Mouse (Mus musculus): ENCODE measurements around the gene Slu7. TPM values are rescaled to one million over a fixed set of nuclear protein-coding genes. Genes with fewer than 3 reads are reported as not detected.

Gene Slu7
- polyA plus RNA-seq, 1 experiment from 2014 or later, result 71.0 TPM

DNA sequence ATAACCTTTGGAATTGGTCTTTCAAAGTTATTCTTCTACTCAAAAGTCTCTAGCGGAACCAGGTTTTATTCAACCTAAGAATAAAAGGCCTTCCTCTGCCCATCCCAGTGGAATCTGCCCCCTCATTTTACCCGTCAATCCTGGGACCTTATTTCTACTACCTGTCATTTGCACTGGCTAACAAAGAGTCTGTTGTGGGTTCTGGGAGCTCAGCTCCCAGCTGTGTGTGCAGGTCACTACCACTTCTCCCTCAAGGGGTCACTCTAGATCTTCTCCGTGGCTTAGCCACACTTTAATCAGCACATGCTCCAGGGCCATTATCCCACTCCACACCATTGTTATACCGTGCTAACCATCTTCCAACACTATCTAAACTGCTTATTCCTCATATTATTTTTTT lies 34.2 kb upstream of the Slu7 start:
- Histone ChIP-seq H3K27me3 (no peaks in the 10 kb centered on the region), H3K9me3 (peaks cover 1% of the 10 kb centered on the region; the same call in 1 of the 2 replicates), H3K36me3 (no peaks in the 10 kb centered on the region), H3K9ac (no peak overlapping the region), H3K4me3 (no peak overlapping the region), H3K4me1 (replicated peaks) (no peaks in the 10 kb centered on the region), H3K27ac (no peak overlapping the region), H3K4me2 (no peak overlapping the region)
- ATAC-seq (ENCODE audit: low FRiP score), result no peak
- WGBS, result 47% methylated on average over 4 of the region's 4 CpGs

DNA sequence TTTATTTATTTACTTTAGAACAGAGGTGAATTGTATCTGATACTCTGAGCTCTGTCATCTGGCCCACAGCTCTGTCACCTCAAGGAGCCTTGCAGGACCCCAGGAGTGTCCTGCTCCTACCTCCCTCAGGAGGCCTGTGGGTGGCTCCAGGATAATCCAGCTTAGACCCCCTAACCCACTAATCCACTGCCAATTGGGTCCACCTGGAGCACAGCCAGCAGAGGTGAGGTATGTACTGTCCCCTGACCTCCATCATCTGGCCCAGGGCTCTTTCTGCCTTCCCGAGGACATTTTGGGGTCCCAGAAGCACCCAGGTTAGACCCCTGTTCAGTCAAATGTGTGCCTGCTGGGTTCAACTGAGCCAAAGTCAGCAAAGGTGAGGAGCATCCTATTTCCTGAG lies 33.4 kb upstream of the Slu7 start:
- no peak overlapping the region for H3K4me2 ChIP-seq
- no peaks in the 10 kb centered on the region for H3K36me3 ChIP-seq
- H3K9me3 ChIP-seq, result peaks cover 7% of the 10 kb centered on the region
- H3K27ac ChIP-seq, result no peak overlapping the region
- H3K4me1 ChIP-seq (replicated peaks), result no peaks in the 10 kb centered on the region
- ATAC-seq (ENCODE audit: low FRiP score), result no peak
- 100% methylated on average over 1 of the region's 1 CpGs for WGBS
- no peak overlapping the region for H3K4me3 ChIP-seq
- no peaks in the 10 kb centered on the region for H3K27me3 ChIP-seq
- no peak overlapping the region for H3K9ac ChIP-seq

DNA sequence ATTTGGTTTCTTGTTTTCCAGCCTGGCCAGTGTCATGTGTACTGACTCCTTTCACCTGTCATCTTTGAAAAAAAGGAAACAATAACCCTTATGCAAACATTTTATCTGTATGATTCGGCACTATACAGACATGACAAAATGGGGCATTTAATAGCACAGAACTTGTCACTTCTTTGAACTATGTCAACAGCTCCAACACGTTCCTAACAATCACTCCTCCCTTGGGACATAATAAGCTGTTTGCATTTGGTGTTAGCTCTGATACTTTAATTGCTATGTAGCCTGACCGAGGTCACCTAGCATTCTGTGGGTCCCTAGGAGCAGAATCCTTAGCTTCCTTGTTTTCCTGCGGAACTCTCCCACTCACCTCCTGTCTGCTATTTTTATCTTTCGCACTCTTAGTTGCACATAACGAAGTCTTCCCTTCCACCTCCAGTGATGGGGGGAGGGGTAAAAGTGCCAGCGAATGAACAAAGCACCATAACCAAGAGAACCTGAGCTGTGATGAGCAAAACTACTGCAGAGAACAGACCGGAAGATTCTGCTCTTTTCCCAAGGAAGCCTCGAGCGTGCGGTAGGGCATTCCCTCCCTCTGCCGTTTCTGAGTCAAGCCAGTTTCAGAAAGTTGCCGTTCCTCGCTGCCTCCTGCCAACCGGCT lies 29.3 kb upstream of the Slu7 start:
- H3K9me3 ChIP-seq, result peaks cover 7% of the 10 kb centered on the region
- no peak for ATAC-seq (ENCODE audit: low FRiP score)
- H3K4me1 ChIP-seq (replicated peaks), result no peaks in the 10 kb centered on the region
- no peaks in the 10 kb centered on the region for H3K27me3 ChIP-seq
- no peak overlapping the region for H3K4me2 ChIP-seq
- H3K27ac ChIP-seq, result no peak overlapping the region
- H3K4me3 ChIP-seq, result no peak overlapping the region
- H3K36me3 ChIP-seq, result no peaks in the 10 kb centered on the region
- H3K9ac ChIP-seq, result no peak overlapping the region
- WGBS, result 89% methylated on average over 15 of the region's 15 CpGs

- Histone ChIP-seq H3K36me3 (no peaks in the 10 kb centered on the region), H3K27me3 (no peaks in the 10 kb centered on the region), H3K9ac (no peak overlapping the region), H3K4me1 (replicated peaks) (no peaks in the 10 kb centered on the region), H3K4me2 (no peak overlapping the region), H3K27ac (no peak overlapping the region), H3K9me3 (peaks cover 7% of the 10 kb centered on the region), H3K4me3 (no peak overlapping the region)
- no peak for ATAC-seq (ENCODE audit: low FRiP score)
- WGBS, result 80% methylated on average over 2 of the region's 2 CpGs
Measured at GRCm38 (mm10) chr11:43408888-43409287, 24.7 kb upstream of the Slu7 start.

GRCm38 (mm10) chr11:43410291-43410690 lies 23.3 kb upstream of the Slu7 start:
- Histone ChIP-seq H3K27ac (no peak overlapping the region), H3K9ac (no peak overlapping the region), H3K27me3 (no peaks in the 10 kb centered on the region), H3K4me2 (no peak overlapping the region), H3K9me3 (no peaks in the 10 kb centered on the region), H3K4me3 (no peak overlapping the region), H3K36me3 (no peaks in the 10 kb centered on the region), H3K4me1 (replicated peaks) (no peaks in the 10 kb centered on the region)
- ATAC-seq (ENCODE audit: low FRiP score), result no peak
- 79% methylated on average over 7 of the region's 7 CpGs for WGBS

GRCm38 (mm10) chr11:43411413-43411812 lies 22.1 kb upstream of the Slu7 start:
- no peak overlapping the region for H3K27ac ChIP-seq
- H3K9ac ChIP-seq, result no peak overlapping the region
- no peak overlapping the region for H3K4me2 ChIP-seq
- no peak for ATAC-seq (ENCODE audit: low FRiP score)
- H3K27me3 ChIP-seq, result no peaks in the 10 kb centered on the region
- no peaks in the 10 kb centered on the region for H3K4me1 ChIP-seq (replicated peaks)
- no peak overlapping the region for H3K4me3 ChIP-seq
- 3% methylated on average over 1 of the region's 1 CpGs for WGBS
- H3K9me3 ChIP-seq, result no peaks in the 10 kb centered on the region
- no peaks in the 10 kb centered on the region for H3K36me3 ChIP-seq

- Histone ChIP-seq H3K27ac (no peak overlapping the region), H3K4me1 (replicated peaks) (peaks cover 5% of the 10 kb centered on the region), H3K4me3 (no peak overlapping the region), H3K4me2 (no peak overlapping the region), H3K9me3 (no peaks in the 10 kb centered on the region), H3K9ac (no peak overlapping the region), H3K36me3 (no peaks in the 10 kb centered on the region), H3K27me3 (no peaks in the 10 kb centered on the region)
- ATAC-seq (ENCODE audit: low FRiP score), result peak; percentile 46
- WGBS, result 29% methylated on average over 14 of the region's 14 CpGs
Measured at GRCm38 (mm10) chr11:43412771-43413451, 20.6 kb upstream of the Slu7 start.

DNA sequence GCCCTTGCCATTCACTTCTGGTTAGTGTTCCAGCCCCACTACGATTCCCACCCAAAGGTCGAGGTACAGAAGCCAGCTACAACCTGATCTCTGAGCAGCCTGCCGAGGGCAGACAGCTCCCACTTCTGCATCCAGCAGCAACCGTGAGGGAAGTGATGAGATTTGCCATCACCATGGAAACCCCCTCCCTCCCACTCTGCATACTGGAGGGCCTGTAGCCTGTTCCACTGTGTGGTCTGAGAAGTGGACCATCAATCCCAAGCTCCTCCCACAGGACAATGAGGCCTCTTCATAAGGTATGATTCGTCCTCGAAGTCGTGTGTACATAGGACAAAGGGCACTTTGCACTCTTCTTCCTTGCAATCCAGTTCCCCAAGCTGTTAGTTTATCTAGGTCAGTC lies 16.3 kb upstream of the Slu7 start:
- no peak for ATAC-seq (ENCODE audit: low FRiP score)
- H3K4me3 ChIP-seq, result no peak overlapping the region
- H3K36me3 ChIP-seq, result 0 out of 2 replicates have a peak, but pooled peaks cover 4% of the 10 kb centered on the region
- H3K9me3 ChIP-seq, result no peaks in the 10 kb centered on the region
- H3K4me2 ChIP-seq, result no peak overlapping the region
- no peaks in the 10 kb centered on the region for H3K27me3 ChIP-seq
- peaks cover 5% of the 10 kb centered on the region for H3K4me1 ChIP-seq (replicated peaks)
- H3K9ac ChIP-seq, result no peak overlapping the region
- H3K27ac ChIP-seq, result no peak overlapping the region
- WGBS, result 35% methylated on average over 7 of the region's 7 CpGs

DNA sequence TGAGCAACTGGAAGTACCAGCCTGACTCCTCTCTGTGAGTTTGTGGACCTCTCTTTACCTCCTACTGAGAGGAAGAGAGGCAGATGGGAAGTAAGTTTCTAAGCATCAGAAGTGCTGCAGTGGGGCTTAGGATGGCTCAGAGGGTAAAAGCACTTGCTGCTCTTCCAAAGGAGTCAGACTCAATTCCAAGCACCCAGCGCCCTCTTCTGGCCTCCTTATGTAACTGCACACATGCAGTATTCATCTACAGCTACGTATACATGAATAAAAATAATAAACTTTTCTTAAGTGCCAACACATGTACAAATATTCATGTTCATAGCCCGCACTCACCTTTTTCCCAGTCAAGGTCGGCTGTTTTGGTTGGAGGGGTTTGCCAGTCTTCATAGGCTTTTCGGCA lies 9.2 kb upstream of the Slu7 start:
- Histone ChIP-seq H3K9me3 (no peaks in the 10 kb centered on the region), H3K4me3 (no peak overlapping the region), H3K4me1 (replicated peaks) (peaks cover 9% of the 10 kb centered on the region), H3K9ac (no peak overlapping the region), H3K27ac (no peak overlapping the region), H3K27me3 (no peaks in the 10 kb centered on the region), H3K4me2 (no peak overlapping the region), H3K36me3 (0 out of 2 replicates have a peak, but pooled peaks cover 4% of the 10 kb centered on the region)
- 72% methylated on average over 5 of the region's 5 CpGs for WGBS
- no peak for ATAC-seq (ENCODE audit: low FRiP score)

- Histone ChIP-seq H3K4me1 (replicated peaks) (peaks cover 9% of the 10 kb centered on the region), H3K36me3 (0 out of 2 replicates have a peak, but pooled peaks cover 4% of the 10 kb centered on the region)
- 95% methylated on average over 9 of the region's 9 CpGs for WGBS
Measured at GRCm38 (mm10) chr11:43425166-43425709, 8.3 kb upstream of the Slu7 start.

DNA sequence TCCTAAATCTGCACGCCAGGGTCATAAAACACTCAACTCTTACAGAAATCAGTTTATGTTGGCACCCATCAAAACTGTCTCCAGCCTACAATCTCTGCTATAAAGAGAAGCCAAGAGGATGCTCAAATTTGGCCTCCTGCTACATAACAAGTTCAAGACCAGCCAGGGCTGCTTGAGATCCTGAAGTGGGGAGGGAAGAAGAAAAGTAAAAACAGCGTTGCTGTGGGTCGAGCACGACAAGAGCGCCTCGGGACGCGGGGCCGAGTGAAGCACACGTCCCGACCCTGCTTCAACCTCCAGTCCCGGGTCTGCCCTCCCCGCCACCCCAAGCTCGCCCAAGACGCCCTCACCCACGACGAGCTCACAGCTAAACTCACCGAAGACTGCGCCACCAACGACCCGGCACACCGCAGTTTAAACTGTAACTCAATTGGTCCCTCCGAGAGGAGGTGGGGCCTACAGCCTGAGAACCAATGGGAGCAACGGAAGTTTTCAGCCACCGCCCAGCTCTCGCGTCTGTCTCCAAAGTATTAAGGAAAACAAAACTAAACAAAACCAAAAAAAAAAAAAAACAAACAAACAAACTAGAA lies 7.6 kb upstream of the Slu7 start, which contains the start of gene Pttg1:
Gene Pttg1 (minus strand): TSS at position 428 of the 590 bp plus-strand sequence.
- peak within 1 kb of the TSS; percentile 66 for H3K4me2 ChIP-seq
- H3K4me3 ChIP-seq, result peak within 1 kb of the TSS; percentile 51
- H3K27ac ChIP-seq, result no peak within 1 kb of the TSS
- H3K9ac ChIP-seq, result peak within 1 kb of the TSS; percentile 68
- H3K27me3 ChIP-seq, result no peaks in the 10 kb centered on the region
- H3K9me3 ChIP-seq, result no peaks in the 10 kb centered on the region
- H3K36me3 ChIP-seq, result 0 out of 2 replicates have a peak, but pooled peaks cover 1% of the 10 kb centered on the region
- H3K4me1 ChIP-seq (replicated peaks), result peaks cover 9% of the 10 kb centered on the region
- ATAC-seq (ENCODE audit: low FRiP score), result peak; percentile 93
- 4% methylated on average over 27 of the region's 27 CpGs for WGBS

More at GRCm38 (mm10) chr11:43425166-43425709, 8.3 kb upstream of the Slu7 start:
- ATAC-seq (ENCODE audit: low FRiP score), result peak; percentile 22; the same call in 1 of the 2 replicates
- no peaks in the 10 kb centered on the region for H3K27me3 ChIP-seq
- H3K4me2 ChIP-seq, result peak overlapping the region; percentile 66
- H3K27ac ChIP-seq, result no peak overlapping the region
- no peaks in the 10 kb centered on the region for H3K9me3 ChIP-seq
- peak overlapping the region; percentile 68 for H3K9ac ChIP-seq
- H3K4me3 ChIP-seq, result 0 out of 2 replicates have a peak overlapping the region, but pooled peaks have one; percentile 51

GRCm38 (mm10) chr11:43426414-43426884 lies 7.1 kb upstream of the Slu7 start:
- Histone ChIP-seq H3K27ac (no peak overlapping the region), H3K27me3 (no peaks in the 10 kb centered on the region), H3K36me3 (no peaks in the 10 kb centered on the region), H3K9me3 (no peaks in the 10 kb centered on the region), H3K4me2 (peak overlapping the region; percentile 66), H3K9ac (no peak overlapping the region), H3K4me3 (peak overlapping the region; percentile 51), H3K4me1 (replicated peaks) (peaks cover 9% of the 10 kb centered on the region)
- 0 out of 2 replicates have a peak, but pooled peaks have one; percentile 68 for ATAC-seq (ENCODE audit: low FRiP score)
- whole genome bisulfite sequencing, result 24% methylated on average over 7 of the region's 7 CpGs
